Mouse (Mus musculus) thymus, adult 2 months (tissue): ENCODE data around the gene Olfr412. TPM values are rescaled to one million over a fixed set of nuclear protein-coding genes. Genes with fewer than 3 reads are reported as not detected.

Experiments
- DNase-seq: peaks from one replicate; pipeline ENCODE4 v3.0.0; 2021
- H3K27ac ChIP-seq: fragments of 200-500 bp; 2 replicates; pipeline ENCODE4 v1.5.1; 2012; ENCODE audit warnings: low read length, control low read depth; ENCODE audit not compliant: control insufficient read depth, insufficient read depth
- H3K27me3 ChIP-seq: fragments of 200-500 bp; 2 replicates; pipeline ENCODE4 v1.6.1; 2012; ENCODE audit warnings: mild to moderate bottlenecking, low read length, moderate library complexity, mixed read lengths; ENCODE audit not compliant: control insufficient read depth, insufficient read depth
- H3K36me3 ChIP-seq: fragments of 200-500 bp; 2 replicates; pipeline ENCODE4 v1.6.1; 2012; ENCODE audit warnings: mild to moderate bottlenecking, low read length, moderate library complexity; ENCODE audit not compliant: control insufficient read depth, insufficient read depth
- H3K4me1 ChIP-seq: fragments of 200-500 bp; replicated peaks from 2 replicates; pipeline ENCODE4 v1.6.1; 2012; ENCODE audit warnings: low read length; ENCODE audit not compliant: control insufficient read depth, insufficient read depth
- H3K4me3 ChIP-seq: fragments of 200-500 bp; 2 replicates; pipeline ENCODE4 v1.5.1; 2012; ENCODE audit warnings: mild to moderate bottlenecking, low read length, control low read depth, moderate library complexity; ENCODE audit not compliant: control insufficient read depth, insufficient read depth
- CTCF ChIP-seq: fragments of 200-500 bp; IDR thresholded peaks from 2 replicates; pipeline ENCODE4 v1.5.1; 2012; ENCODE audit warnings: mild to moderate bottlenecking, control low read depth, low read length, moderate library complexity, borderline replicate concordance; ENCODE audit not compliant: control insufficient read depth, poor library complexity, insufficient read depth; ENCODE audit errors: extremely low read depth
- POLR2A ChIP-seq: fragments of 200-500 bp; IDR thresholded peaks from 2 replicates; pipeline ENCODE4 v1.6.1; 2012; ENCODE audit warnings: mild to moderate bottlenecking, low read length, control low read depth, moderate library complexity; ENCODE audit not compliant: control insufficient read depth, poor library complexity, insufficient read depth; ENCODE audit errors: extremely low read depth
- WGBS: fragments of 180-500 bp; shearing (Covaris S2); methylation state at CpG from one replicate; pipeline ENCODE4 v1.1.7; 2018; 5-methylcytosine and 5-hydroxymethylcytosine counted together
- polyA plus RNA-seq: library from polyadenylated mRNA; depleted of rRNA; stranded (reverse); fragments of >200 nt; gene quantifications from 2 replicates; pipeline ENCODE4 v1.2.3, GENCODE M21; 2012; rRNA removed

The Olfr412 gene
- polyA plus RNA-seq, 1 experiment = not detected

DNA sequence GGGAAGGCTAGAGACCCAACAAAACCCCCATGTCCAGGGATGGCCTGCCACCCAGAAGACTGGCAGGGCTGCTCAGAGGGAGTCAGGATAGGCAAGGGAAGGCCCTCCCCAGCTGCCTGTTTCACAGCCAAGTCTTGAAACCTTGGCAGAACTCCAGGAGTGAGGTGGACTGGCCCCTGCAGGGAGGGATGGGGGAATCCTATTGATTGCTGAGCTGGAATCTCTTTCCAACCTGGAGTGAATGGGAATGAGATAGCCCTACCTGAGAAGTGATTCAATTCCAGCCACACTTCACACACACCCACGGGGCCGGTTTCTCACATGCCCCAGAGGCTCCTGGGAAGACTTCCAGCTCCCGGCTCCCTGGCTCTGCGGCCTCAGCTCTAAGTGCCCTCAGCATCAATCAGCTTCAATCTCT lies 47.9 kb downstream of the Olfr412 start:
- Histone ChIP-seq H3K36me3 (no peaks in the 10 kb centered on the region), H3K27ac (no peak overlapping the region), H3K4me3 (no peak overlapping the region), H3K27me3 (no peaks in the 10 kb centered on the region), H3K4me1 (peaks cover 19% of the 10 kb centered on the region)
- DNase-seq = no peak
- 91% methylated on average over 4 of the region's 4 CpGs for WGBS
- TF ChIP-seq CTCF (no peak), POLR2A (no peak)

DNA sequence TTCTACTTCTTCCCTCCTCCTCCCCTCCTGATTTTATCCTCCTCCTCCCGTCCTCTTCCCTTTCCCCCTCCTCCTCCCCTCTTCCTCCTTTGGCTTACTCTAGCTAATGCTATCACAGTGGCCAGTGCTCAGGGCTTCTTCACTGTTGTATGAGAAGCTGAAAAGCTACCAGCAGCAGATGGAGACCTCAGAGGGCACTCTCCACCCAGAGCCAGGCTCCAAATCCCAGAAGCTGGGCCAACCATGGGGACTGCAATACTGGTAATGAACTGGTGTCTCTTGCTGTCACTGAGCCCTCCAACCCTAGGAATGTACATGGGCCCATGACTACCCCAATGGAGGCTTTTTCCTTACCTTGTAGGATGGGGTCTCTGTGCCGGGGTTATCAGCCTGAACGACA lies 50.1 kb downstream of the Olfr412 start:
- Histone ChIP-seq H3K4me1 (peaks cover 6% of the 10 kb centered on the region), H3K4me3 (no peak overlapping the region), H3K36me3 (no peaks in the 10 kb centered on the region), H3K27me3 (no peaks in the 10 kb centered on the region), H3K27ac (no peak overlapping the region)
- 87% methylated on average over 3 of the region's 3 CpGs for WGBS
- no peak for DNase-seq
- no peak for TF ChIP-seq POLR2A
- no peak for TF ChIP-seq CTCF

DNA sequence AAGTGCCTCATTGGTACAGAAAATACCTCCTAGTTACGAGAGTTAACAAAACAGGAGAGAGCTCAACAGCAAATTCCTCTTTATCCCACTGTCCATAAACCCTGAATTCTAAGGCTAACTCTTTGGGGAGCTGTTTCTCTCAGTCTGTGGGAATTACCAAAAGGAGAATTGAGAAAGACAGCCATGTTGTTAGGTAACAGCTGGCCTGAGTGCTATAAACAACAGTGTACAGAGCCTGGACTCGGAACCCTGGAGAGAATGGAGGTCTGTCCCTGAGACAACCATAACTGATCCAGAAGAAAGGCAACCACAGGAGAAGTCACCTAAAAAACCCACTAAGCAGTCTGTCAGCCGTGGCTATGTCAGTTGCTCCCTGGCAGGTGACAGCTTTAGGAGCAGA lies 50.6 kb downstream of the Olfr412 start:
- no peaks in the 10 kb centered on the region for H3K36me3 ChIP-seq
- DNase-seq = no peak
- TF ChIP-seq POLR2A (no peak), CTCF (no peak)
- H3K27ac ChIP-seq = no peak overlapping the region
- no peak overlapping the region for H3K4me3 ChIP-seq
- H3K4me1 ChIP-seq = peaks cover 6% of the 10 kb centered on the region
- 74% methylated on average over 3 of the region's 3 CpGs for WGBS
- H3K27me3 ChIP-seq = no peaks in the 10 kb centered on the region

DNA sequence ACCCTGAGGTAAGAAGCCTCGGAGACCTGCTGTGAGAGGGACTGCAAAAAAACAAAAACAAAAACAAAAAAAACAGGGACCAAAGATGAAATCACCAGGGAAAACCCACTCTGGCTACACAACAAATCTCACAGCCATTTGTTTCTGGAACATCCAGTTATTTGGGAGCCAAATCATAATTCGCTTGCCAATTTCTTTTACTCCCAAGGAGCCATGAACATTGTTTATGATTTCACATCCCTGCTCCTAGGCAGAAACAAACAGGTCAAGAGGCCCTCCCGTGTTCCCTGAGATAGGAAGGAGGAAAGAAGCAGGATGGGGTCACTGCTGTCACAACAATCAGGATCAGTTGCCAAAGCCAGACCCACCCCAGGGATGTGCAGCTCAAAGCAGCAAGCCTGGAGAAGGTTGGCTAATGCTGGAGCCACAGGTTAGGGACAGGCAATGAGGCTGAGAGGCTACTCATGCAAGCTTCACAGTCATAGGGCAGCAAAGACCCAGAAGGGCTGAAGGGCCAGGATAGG lies 51.6 kb downstream of the Olfr412 start:
- 90% methylated on average over 3 of the region's 3 CpGs for WGBS
- DNase-seq = no peak
- Histone ChIP-seq H3K36me3 (no peaks in the 10 kb centered on the region), H3K27ac (no peak overlapping the region), H3K4me3 (no peak overlapping the region), H3K4me1 (peaks cover 6% of the 10 kb centered on the region), H3K27me3 (no peaks in the 10 kb centered on the region)
- TF ChIP-seq POLR2A (no peak), CTCF (no peak)

DNA sequence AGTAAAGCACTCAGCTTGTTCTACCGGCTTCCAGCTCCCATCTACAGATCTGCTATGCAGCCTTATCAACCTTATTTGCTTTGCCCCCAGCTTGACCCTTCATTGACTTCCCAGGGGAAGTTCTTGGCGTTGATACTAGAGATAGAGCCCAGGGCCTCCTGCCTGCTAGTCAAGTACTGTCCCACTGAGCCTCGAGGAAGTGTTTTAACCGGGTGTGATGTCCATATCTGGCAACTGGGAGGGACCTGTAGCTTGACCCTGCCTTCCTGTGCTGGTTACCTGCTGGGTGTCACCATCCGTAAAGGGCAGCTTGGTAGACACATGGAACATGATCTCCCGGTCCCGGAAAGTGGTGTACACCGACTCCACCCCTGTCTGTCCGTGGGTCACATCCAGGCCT lies 52.2 kb downstream of the Olfr412 start:
- Histone ChIP-seq H3K4me1 (peaks cover under 1% of the 10 kb centered on the region; the same call in 1 of the 2 replicates), H3K27ac (no peak overlapping the region), H3K36me3 (no peaks in the 10 kb centered on the region), H3K4me3 (no peak overlapping the region), H3K27me3 (no peaks in the 10 kb centered on the region)
- WGBS = 87% methylated on average over 9 of the region's 9 CpGs
- DNase-seq = no peak
- TF ChIP-seq CTCF = no peak
- TF ChIP-seq POLR2A = no peak

DNA sequence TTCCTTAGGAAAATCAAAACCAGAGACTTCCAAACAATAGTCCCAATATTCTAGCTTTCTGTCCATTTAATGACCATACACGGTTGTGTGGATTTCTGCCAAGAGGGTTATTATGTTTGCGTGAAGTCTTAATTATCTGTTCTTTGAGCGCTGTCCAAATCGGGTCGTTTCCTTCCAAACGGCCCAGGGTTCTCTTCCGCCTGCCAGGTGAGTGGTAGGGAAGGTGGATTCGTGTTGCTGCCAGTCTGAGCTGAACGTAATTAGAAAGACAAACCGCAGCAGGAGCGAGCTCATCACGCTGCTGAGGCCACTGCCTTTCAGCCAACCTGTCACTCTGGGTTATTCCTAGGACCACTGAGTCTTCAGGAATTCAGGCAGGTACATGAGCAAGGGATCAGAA lies 53.9 kb downstream of the Olfr412 start:
- no peak overlapping the region for H3K27ac ChIP-seq
- WGBS = 96% methylated on average over 12 of the region's 12 CpGs
- DNase-seq = no peak

More for the DNA sequence above, 53.9 kb downstream of the Olfr412 start:
- Histone ChIP-seq H3K36me3 (no peaks in the 10 kb centered on the region), H3K4me3 (no peak overlapping the region), H3K27me3 (no peaks in the 10 kb centered on the region), H3K4me1 (peaks cover under 1% of the 10 kb centered on the region; the same call in 1 of the 2 replicates)
- no peak for TF ChIP-seq POLR2A
- TF ChIP-seq CTCF = no peak

Other genes starting within 250 kb of the Olfr412 start
- gene Olfr401, start 248.4 kb upstream of the Olfr412 start, polyA plus RNA-seq = not detected in 2 replicates
- not detected in 2 replicates for gene Olfr402, start 208.5 kb upstream of the Olfr412 start, polyA plus RNA-seq
- gene Olfr403, start 175.8 kb upstream of the Olfr412 start, polyA plus RNA-seq = not detected in 2 replicates
- gene Olfr43, start 150.7 kb upstream of the Olfr412 start, polyA plus RNA-seq = 0.05 and 0.15 TPM in 2 replicates
- gene Olfr406, start 102.3 kb upstream of the Olfr412 start, polyA plus RNA-seq = not detected in 2 replicates
- not detected in 2 replicates for gene Olfr59, start 78.3 kb upstream of the Olfr412 start, polyA plus RNA-seq
- not detected in 2 replicates for gene Olfr410, start 24.0 kb upstream of the Olfr412 start, polyA plus RNA-seq
- gene Olfr411, start 9.4 kb upstream of the Olfr412 start, polyA plus RNA-seq = not detected in 2 replicates
- gene Rap1gap2, start 248.8 kb downstream of the Olfr412 start, polyA plus RNA-seq = 6.0 and 7.0 TPM in 2 replicates